Mouse (Mus musculus): Measurements from ENCODE around the gene Arhgef28.

DNA sequence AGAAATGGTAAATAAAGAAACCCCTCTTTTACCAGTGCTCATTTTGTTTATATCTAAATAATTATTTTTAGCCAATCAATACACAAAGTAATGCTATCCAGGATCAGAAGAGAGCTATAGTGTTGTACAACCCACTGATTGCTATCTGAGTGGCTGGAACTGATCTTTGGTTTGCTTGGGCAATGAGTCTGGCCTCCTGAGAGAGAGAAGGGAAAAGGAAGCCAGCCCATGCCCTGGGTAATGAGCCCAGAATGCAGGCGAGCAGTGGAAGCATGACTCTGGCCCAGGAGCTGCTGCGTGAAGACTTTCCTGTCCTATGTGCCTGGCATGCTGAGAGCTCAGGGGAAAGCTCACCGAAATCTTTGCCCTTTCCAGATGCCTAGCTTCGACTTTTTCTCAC, 83.5 kb downstream of the Arhgef28 start:
- TF ChIP-seq CTCF (IDR thresholded peaks at IDR 0.05; ENCODE audit: extremely low read depth, insufficient read depth, insufficient read length, insufficient replicate concordance) = no peak
- TF ChIP-seq POLR2A (IDR thresholded peaks at IDR 0.05; ENCODE audit: low read depth, low read length) = no peak
